In genomic region chr2:154581421-154581820, GRCm38 (mm10) we compare ENCODE assay signal across 2 mouse cellular contexts.
TF ChIP-seq lines count a peak whose summit lies in the region.

No protein-coding gene starts in this region.

TF ChIP-seq in CH12.LX, 34 proteins besides CTCF, POLR2A, EP300 and RAD21:
- TF ChIP-seq CHD1 (IDR thresholded peaks at IDR 0.05; ENCODE audit: low read depth, low read length): no peak
- no peak for TF ChIP-seq MEF2A (IDR thresholded peaks at IDR 0.05; ENCODE audit: borderline replicate concordance, low read depth, low read length)
- TF ChIP-seq ZMIZ1 (IDR thresholded peaks at IDR 0.05; ENCODE audit: low read depth, low read length): no peak
- TF ChIP-seq RCOR1 (conservative IDR thresholded peaks at IDR 0.05; ENCODE audit: low read depth, low read length): no peak
- no peak for TF ChIP-seq MAFK (IDR thresholded peaks at IDR 0.05; ENCODE audit: insufficient replicate concordance, low read length)
- TF ChIP-seq ELF1 (IDR thresholded peaks at IDR 0.05; ENCODE audit: low read depth, low read length): no peak
- no peak for TF ChIP-seq IRF4 (IDR thresholded peaks at IDR 0.05; ENCODE audit: low read depth, low read length)
- TF ChIP-seq TBP (conservative IDR thresholded peaks at IDR 0.05; ENCODE audit: low read depth, low read length): no peak
- TF ChIP-seq POLR2AphosphoS2 (IDR thresholded peaks at IDR 0.05; ENCODE audit: low read depth, low read length): no peak
- TF ChIP-seq SMC3 (IDR thresholded peaks at IDR 0.05; ENCODE audit: low read depth, low read length): no peak
- TF ChIP-seq MAX (IDR thresholded peaks at IDR 0.05; ENCODE audit: low read length): no peak
- TF ChIP-seq ZC3H11A (IDR thresholded peaks at IDR 0.05; ENCODE audit: low read depth, low read length): no peak
- TF ChIP-seq MYC (IDR thresholded peaks at IDR 0.05; ENCODE audit: low read depth, low read length): no peak
TF ChIP-seq in CH12.LX: peak in this region for 0.

TF ChIP-seq in MEL, 35 proteins besides CTCF, POLR2A, EP300 and RAD21:
- TF ChIP-seq SMC3 (IDR thresholded peaks at IDR 0.05; ENCODE audit: low read depth, low read length) (peak; percentile 11; the same call in 1 of the 2 replicates), NELFE (IDR thresholded peaks at IDR 0.05; ENCODE audit: low read depth, low read length) (no peak)
